Mouse (Mus musculus) gastrocnemius, adult 2 months (tissue): ENCODE measurements around the gene Gstm5. TPM values are rescaled to one million over a fixed set of nuclear protein-coding genes. Genes with fewer than 3 reads are reported as not detected.

Experiments used
- DNase-seq: peaks from one replicate; pipeline ENCODE4 v3.0.0; 2022
- H3K27ac ChIP-seq: fragments of 200-600 bp; 2 replicates; pipeline ENCODE4 v1.8.1; 2022; ENCODE audit warnings: mild to moderate bottlenecking
- H3K4me3 ChIP-seq: fragments of 200-600 bp; 2 replicates; pipeline ENCODE4 v1.8.1; 2022; ENCODE audit warnings: mild to moderate bottlenecking, moderate library complexity
- CTCF ChIP-seq: fragments of 200-600 bp; IDR thresholded peaks from 2 replicates; pipeline ENCODE4 v1.8.1; 2022; ENCODE audit warnings: antibody characterized with exemption, mild to moderate bottlenecking, moderate library complexity
- intact Hi-C: fragments of 180-260 bp; cut with DNase I; formaldehyde crosslinking; loops from one replicate; pipeline ENCODE4 v1.15.1; 2025
- total RNA-seq, 2 experiments: library from RNA; stranded (reverse); gene quantifications; 2 replicates each; pipeline ENCODE4 v1.2.3; 2021

Gene Gstm5
- total RNA-seq, 2 experiments from 2014 or later = 74.7 to 87.2 TPM

DNA sequence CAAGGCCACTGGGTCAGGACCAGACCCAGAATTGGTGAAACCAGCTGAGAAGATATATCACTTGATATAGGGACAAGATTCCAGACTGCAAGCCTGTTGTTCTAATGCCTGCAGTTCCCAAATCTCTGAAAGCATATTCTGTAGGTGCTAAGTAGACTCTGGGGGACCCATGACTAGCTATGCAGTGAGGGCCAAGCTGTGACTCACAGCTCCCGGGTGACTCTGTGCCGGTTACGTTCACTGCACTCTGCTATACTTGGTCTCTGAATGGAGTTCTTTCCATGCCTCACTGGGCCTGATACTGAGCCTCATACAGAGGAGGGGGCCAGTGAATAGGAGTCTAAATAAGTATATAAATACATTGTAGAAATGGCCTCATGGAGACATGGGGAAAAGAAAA is 32.2 kb downstream of the Gstm5 start:
- intact Hi-C loops = no loop called here
- no peak overlapping the region for H3K4me3 ChIP-seq
- no peak overlapping the region for H3K27ac ChIP-seq
- no peak for DNase-seq
- no peak for TF ChIP-seq CTCF

DNA sequence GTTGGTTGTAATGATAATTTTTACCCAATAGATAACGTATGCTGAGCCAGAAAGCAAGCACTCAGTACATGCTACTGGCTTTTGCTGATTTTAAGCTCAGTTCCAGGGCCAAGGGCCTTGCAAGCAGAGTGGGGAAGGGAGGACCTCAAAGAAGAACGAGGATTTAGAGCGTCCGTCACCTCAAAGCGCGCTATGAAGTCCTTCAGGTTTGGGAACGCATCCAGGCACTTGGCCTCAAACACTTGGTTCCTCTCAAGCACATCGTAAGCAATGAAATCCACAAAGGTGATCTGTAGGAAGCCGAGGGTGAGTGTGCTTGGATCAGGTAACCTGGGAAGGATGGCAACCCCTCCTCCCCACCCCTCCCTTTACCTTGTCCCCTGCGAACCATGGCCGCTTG is 33.1 kb downstream of the Gstm5 start:
- intact Hi-C loops = no loop called here
- TF ChIP-seq CTCF = no peak
- Histone ChIP-seq H3K27ac (no peak overlapping the region), H3K4me3 (no peak overlapping the region)
- DNase-seq = no peak

DNA sequence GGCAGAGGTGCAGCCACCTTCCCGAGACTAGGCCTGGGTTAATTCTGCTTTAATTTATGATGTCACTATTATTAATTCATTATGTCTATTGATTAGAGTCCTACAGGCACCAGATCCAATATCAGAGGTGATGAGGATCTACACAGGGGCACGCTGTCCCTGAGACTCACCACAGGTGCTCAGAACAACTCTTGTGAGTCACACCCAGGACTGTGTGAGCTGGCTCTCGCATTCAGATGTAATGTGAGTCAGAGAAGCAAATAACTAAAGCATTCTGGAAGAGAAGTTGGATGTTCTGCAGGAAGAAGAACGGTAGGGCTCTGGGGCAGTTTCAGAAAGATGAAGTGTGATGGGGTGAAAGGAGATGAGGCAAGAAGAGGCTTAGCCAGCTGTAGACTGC is 33.6 kb downstream of the Gstm5 start:
- TF ChIP-seq CTCF = no peak
- no peak for DNase-seq
- H3K27ac ChIP-seq = no peak overlapping the region
- no peak overlapping the region for H3K4me3 ChIP-seq
- intact Hi-C loops = no loop called here

DNA sequence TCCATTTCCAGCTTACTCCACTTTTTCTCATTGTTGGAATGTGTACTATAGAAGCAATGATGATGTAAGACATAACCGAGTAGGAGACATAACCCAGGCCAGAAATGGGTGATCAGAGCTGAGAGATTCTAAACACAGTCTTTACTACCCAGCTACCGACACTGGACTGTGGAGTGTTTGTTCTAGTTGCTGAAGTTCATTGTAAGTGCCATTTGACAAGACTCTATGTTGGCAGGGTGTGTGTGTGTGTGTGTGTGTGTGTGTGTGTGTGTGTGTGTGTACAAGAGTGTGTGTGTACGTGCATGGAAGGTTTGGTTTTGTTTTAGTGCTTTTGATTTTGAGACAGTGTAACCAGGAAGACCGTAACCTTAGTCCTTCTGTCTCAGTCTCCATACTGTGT is 34.1 kb downstream of the Gstm5 start:
- Histone ChIP-seq H3K27ac (no peak overlapping the region), H3K4me3 (no peak overlapping the region)
- DNase-seq = no peak
- intact Hi-C loops = loop anchor here (5.0 kb wide), 2 partner anchors 118 to 218 kb away; partner anchors contain the start of gene Gnai3
- no peak for TF ChIP-seq CTCF

DNA sequence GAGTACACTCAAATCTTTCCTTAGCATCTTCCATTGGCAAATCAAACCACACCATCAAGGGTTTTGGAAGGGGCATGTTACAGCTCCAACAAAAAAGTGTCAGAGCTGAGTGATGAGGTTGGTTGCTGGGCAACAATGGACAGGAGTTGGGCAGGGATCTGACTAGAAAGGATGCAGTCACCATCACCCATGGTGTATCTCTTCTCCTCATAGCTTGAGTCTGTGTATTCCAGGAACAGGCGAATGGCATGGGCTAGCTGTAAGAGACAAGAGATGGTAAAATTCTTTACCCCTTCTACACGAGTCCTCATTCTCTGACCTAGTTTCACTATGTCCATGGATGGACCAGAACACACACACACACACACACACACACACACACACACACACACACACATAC is 35.5 kb downstream of the Gstm5 start:
- Histone ChIP-seq H3K4me3 (peak overlapping the region; percentile 56), H3K27ac (peak overlapping the region; percentile 80)
- intact Hi-C loops = loop anchor here (5.0 kb wide), 2 partner anchors 116 to 216 kb away; partner anchors contain the start of gene Gnai3
- DNase-seq = no peak
- TF ChIP-seq CTCF = no peak

DNA sequence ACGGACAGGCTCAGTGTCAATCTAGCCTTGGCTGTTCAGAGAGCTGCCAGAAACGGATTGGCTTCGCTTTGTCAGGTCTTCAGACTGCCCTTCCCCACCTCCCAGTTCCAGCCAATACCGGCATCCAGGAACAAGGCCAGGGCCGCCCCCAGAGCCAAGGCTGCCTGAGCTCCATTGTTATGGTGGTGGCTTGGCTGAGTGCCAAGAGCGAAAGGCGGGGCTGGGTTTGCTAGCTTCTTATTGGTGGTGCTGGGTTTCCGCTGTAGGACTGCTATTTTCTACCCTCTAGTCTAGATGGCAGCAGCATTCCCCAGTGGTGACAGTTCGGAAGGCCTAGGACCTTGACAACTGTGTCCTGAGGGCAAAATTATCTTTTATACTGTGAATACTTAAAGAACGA is 36.0 kb downstream of the Gstm5 start, which contains the start of gene Gstm7:
Gene Gstm7, minus strand, starts transcription at position 148 of the 400 bp plus-strand sequence.
- intact Hi-C loops = loop anchor here (5.0 kb wide), 2 partner anchors 116 to 216 kb away; partner anchors contain the start of gene Gnai3
- peak; percentile 44 for TF ChIP-seq CTCF
- Histone ChIP-seq H3K27ac (peak within 1 kb of the TSS; percentile 80), H3K4me3 (peak within 1 kb of the TSS; percentile 56)
- peak; percentile 98 for DNase-seq

DNA sequence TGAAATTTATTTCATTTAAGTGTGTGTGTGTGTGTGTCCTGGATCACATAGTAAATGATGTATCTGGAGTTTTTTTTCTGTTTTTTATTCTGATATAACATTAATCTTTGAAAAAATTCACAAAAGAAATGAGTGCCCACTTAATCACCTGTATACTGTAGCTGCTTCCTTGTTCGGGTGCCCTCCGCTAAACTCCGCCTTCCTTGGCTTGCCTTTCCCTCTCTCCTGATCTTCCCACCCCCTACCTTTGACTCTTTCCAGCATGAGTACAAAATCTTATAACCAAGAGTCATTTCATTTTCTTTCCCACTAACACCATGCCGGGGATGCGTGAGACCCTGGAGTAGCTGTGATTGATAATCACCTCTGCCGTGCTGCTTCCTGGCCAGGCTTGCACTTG is 36.5 kb downstream of the Gstm5 start:
- no peak for DNase-seq
- Histone ChIP-seq H3K27ac (peak overlapping the region; percentile 80), H3K4me3 (peak overlapping the region; percentile 56)
- TF ChIP-seq CTCF = no peak
- intact Hi-C loops = loop anchor here (5.0 kb wide), 2 partner anchors 115 to 215 kb away; partner anchors contain the start of gene Gnai3

DNA sequence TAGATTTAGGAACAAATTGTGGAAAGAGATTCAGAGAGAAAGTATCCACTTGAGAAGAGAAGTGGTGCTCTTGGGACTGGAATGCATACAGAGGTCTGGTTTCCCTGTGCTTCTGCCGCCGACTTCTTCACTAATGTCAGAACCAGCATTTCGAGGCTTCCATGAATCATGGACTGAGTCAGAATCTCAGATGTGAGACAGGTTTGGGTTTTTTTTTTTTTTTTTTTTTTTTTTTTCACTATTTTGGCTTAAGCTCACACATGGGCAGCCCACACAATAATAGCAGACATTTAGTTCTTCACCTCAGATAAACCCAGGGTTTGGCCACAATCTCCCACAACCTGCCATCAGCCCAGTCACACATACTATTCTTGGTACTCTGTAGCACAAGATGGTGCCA is 39.6 kb downstream of the Gstm5 start:
- intact Hi-C loops = loop anchor here (5.0 kb wide), 2 partner anchors 82 to 127 kb away; partner anchors contain the start of gene Gstm1
- TF ChIP-seq CTCF = no peak
- no peak for DNase-seq
- H3K4me3 ChIP-seq = no peak overlapping the region
- no peak overlapping the region for H3K27ac ChIP-seq

DNA sequence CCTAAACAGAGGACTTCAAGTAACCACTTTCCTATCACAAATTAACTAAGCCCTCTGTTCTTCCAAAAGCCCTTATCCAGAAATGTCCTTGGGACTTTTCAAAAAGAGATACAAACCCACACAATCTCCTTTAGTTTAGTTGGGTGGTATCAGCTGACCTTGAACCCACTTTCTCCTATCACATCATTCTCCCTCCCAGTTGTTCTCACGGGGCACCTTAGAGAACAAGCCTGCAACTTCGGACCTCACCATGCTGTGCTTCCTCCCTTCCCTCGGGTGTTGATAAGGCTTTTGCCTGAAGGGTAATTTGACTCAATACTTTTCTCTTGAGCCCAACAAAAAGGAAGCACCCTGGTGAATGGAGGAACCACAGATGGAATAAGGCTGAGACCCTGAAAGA is 40.3 kb downstream of the Gstm5 start:
- no peak for DNase-seq
- no peak overlapping the region for H3K4me3 ChIP-seq
- no peak overlapping the region for H3K27ac ChIP-seq
- intact Hi-C loops = loop anchor here (5.0 kb wide), 2 partner anchors 81 to 126 kb away; partner anchors contain the start of gene Gstm1
- TF ChIP-seq CTCF = no peak

DNA sequence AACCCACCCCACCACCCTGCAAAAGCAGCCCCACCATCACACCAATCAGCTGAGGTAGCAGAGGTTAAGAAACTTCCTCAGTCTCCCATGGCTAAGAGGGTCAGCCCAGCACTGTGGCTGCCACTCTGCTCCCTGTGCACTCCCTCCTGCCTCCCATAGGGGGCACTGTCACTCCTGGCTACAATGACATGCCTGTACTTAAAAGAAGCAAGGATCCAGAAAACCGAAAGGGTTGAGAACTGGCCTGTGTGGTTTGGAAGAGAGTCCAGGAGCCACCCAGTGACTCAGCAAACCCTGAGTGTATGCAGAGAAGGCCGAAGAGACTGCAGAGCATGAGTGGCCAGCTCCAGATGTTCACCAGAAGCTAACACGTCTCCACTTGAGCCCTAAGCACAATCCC is 43.8 kb downstream of the Gstm5 start:
- peak; percentile 79 for DNase-seq
- H3K27ac ChIP-seq = peak overlapping the region; percentile 64
- peak; percentile 89 for TF ChIP-seq CTCF
- no peak overlapping the region for H3K4me3 ChIP-seq
- intact Hi-C loops = loop anchor here (5.0 kb wide), 2 partner anchors 78 to 123 kb away; partner anchors contain the start of gene Gstm1

DNA sequence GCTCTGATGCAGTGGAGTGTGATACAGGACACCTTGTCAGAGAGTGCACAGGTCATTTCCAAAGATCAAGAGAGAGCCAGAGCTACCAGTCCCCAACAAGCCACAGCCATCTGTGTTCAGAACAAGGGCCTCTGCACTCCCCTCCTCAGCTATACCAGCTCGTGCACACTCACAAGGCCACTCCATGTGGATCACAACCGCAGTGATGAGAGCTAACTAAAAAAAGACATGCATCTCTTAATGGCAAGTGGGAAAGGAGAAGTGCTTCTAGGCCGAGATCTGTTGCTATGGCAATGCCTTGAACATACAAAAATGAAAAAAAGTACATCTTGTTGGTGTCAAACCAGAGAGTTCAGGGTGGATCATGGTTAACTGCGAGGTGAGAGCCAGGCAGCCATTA is 44.2 kb downstream of the Gstm5 start:
- Histone ChIP-seq H3K4me3 (no peak overlapping the region), H3K27ac (peak overlapping the region; percentile 64)
- DNase-seq = no peak
- intact Hi-C loops = loop anchor here (5.0 kb wide), 2 partner anchors 77 to 122 kb away; partner anchors contain the start of gene Gstm1
- TF ChIP-seq CTCF = no peak

DNA sequence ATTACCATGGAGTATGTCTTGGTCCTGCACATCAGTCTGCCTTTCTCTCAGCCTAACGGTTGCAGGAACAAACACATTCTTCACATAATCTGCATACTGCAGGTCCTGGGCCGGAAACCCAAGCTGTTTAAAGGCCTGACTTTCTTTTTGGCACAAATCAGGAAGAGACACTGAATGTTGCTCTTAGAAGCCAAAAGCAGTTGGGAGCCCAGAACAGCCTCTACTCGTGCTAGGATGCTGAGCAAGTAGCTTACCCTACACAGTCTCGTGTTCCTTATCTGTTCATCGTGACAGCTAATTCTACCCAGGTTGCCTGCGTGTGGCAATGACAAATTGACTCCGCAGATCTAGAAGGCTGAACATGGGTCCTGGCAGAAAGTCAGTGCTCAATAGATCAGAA is 44.9 kb downstream of the Gstm5 start:
- no peak for TF ChIP-seq CTCF
- intact Hi-C loops = no loop called here
- Histone ChIP-seq H3K4me3 (no peak overlapping the region), H3K27ac (peak overlapping the region; percentile 64; the same call in 1 of the 2 replicates)
- DNase-seq = no peak

DNA sequence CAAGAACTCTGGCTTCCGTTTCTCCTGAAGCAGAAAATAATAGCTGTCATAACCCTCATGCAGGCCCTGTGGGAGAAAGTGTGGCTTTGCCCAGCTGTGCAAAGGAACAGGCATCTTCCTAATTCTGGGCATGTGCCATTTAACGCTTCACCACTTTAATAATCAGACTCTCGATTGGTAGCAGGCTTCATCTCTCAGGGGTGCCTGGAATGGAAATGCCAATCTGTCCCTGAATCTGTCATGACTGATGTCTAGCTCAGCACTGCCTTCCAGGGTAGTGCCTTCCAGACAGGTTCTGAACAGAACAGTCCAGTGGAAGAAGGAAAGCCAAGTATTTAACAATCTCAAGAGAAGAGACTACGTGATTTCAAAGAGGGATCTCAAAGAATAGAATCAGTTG is 45.6 kb downstream of the Gstm5 start:
- intact Hi-C loops = no loop called here
- Histone ChIP-seq H3K27ac (no peak overlapping the region), H3K4me3 (no peak overlapping the region)
- TF ChIP-seq CTCF = no peak
- no peak for DNase-seq

DNA sequence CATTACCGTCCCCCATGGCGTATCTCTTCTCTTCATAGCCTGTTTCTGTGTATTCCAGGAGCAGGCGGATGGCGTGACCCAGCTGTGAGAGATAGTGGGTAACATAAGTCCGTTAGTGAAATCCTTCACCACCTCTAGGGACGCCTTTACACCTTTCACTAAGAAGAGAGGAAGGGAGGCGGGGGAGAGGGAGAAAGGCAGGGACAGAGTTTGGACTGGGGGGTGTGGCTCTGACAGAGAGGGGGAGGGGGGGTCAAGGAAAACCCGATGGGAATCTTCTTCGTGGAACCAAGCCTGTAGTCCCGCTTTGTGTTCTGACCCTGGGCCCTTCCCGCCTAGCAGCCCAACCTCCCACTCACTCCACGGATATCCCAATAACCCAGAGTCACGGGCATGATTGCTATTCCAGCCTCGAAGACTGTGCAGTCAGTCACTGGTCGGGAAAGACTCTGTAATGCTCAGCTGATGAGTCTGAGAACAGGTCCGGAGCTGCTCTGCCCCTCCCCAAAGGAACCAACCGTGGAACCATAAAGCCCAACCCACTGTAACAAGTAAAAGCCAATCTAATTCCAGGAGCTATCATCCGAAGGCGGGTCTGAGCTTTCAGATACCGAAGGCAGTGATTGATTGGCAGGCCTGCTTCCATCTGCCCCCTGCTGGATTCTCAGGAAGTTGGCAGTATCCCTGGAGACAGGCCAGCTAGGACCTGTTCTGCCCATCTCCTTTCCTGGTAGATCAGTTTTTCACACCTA is 47.8 kb downstream of the Gstm5 start, which contains the start of gene Gstm6:
Gene Gstm6, minus strand, starts transcription at position 511 of the 752 bp plus-strand sequence.
- H3K27ac ChIP-seq = no peak within 1 kb of the TSS
- peak within 1 kb of the TSS; percentile 38 for H3K4me3 ChIP-seq
- intact Hi-C loops = no loop called here
- peak; percentile 52 for TF ChIP-seq CTCF
- no peak for DNase-seq
